Mouse (Mus musculus): ENCODE results near the gene Stx4a.

GRCm38 (mm10) chr7:127823236-127824171 is 590 bp upstream of the Stx4a start:
- TF ChIP-seq CTCF (conservative IDR thresholded peaks at IDR 0.05; ENCODE audit: low read length) (peak; percentile 11; the same call in 1 of the 2 replicates), NANOG (IDR thresholded peaks at IDR 0.05; ENCODE audit: borderline replicate concordance, low read length) (no peak), POU5F1 (IDR thresholded peaks at IDR 0.05; ENCODE audit: borderline replicate concordance, low read length) (no peak)

Measured in E14TG2a.4 (cell line).